Mouse (Mus musculus) lung, embryonic 14.5 days (tissue): ENCODE results near the gene Kcnv2. TPM values are rescaled to one million over a fixed set of nuclear protein-coding genes. Genes with fewer than 3 reads are reported as not detected.

Experiments
- ATAC-seq: fragments of 200-750 bp; cut with Nextera tagmentation; 2 replicates; pipeline ENCODE4 v1.8.0; 2017; ENCODE audit warnings: mild to moderate bottlenecking, moderate TSS enrichment, moderate library complexity; ENCODE audit not compliant: insufficient read depth
- DNase-seq: peaks from one replicate; pipeline ENCODE4 v3.0.0-alpha.2; 2015
- H3K27ac ChIP-seq: fragments of 300-500 bp; sonication (generic); 2 replicates; pipeline ENCODE4 v1.5.1; 2014; ENCODE audit warnings: low read depth, mild to moderate bottlenecking, moderate library complexity
- H3K27me3 ChIP-seq: fragments of 300-500 bp; sonication (generic); 2 replicates; pipeline ENCODE4 v1.6.1; 2014; ENCODE audit warnings: low read length, control low read depth; ENCODE audit not compliant: insufficient read depth
- H3K36me3 ChIP-seq: fragments of 300-500 bp; sonication (generic); 2 replicates; pipeline ENCODE4 v1.6.1; 2014; ENCODE audit warnings: control low read depth; ENCODE audit not compliant: insufficient read depth
- H3K4me1 ChIP-seq: fragments of 300-500 bp; sonication (generic); 2 replicates; pipeline ENCODE4 v1.6.1; 2014; ENCODE audit warnings: antibody characterized with exemption, control low read depth; ENCODE audit not compliant: insufficient read depth
- H3K4me2 ChIP-seq: fragments of 300-500 bp; sonication (generic); 2 replicates; pipeline ENCODE4 v1.6.1; 2014; ENCODE audit warnings: mild to moderate bottlenecking
- H3K4me3 ChIP-seq: fragments of 300-500 bp; sonication (generic); 2 replicates; pipeline ENCODE4 v1.5.1; 2014; ENCODE audit warnings: low read depth, low read length
- H3K9ac ChIP-seq: fragments of 300-500 bp; sonication (generic); 2 replicates; pipeline ENCODE4 v1.6.1; 2014
- H3K9me3 ChIP-seq: fragments of 300-500 bp; sonication (generic); 2 replicates; pipeline ENCODE4 v1.6.1; 2016; ENCODE audit warnings: low read depth, low read length, control low read depth
- CTCF ChIP-seq: IDR thresholded peaks from 2 replicates; pipeline ENCODE4 v1.5.1; 2016; ENCODE audit warnings: antibody characterized with exemption, low read depth
- WGBS: fragments of 180-500 bp; shearing (Covaris S2); extraction: QIAGEN DNeasy Blood & Tissue Kit; methylation state at CpG from one replicate; pipeline ENCODE4 v1.1.7; 2014; 5-methylcytosine and 5-hydroxymethylcytosine counted together
- polyA plus RNA-seq: library from polyadenylated mRNA; unstranded; fragments of >200 nt; fragmentation: Nextera tagmentation; extraction: Ambion mirVana; gene quantifications from 2 replicates; pipeline ENCODE4 v1.2.1, GENCODE M21; 2014

Gene Kcnv2
- polyA plus RNA-seq, 1 experiment from 2014 or later = not detected

GRCm38 (mm10) chr19:27313080-27313413, 9.3 kb upstream of the Kcnv2 start:
- WGBS = 68% methylated on average over 3 of the region's 3 CpGs

GRCm38 (mm10) chr19:27316313-27317258, 5.8 kb upstream of the Kcnv2 start:
- TF ChIP-seq CTCF = no peak
- ATAC-seq = no peak

More at GRCm38 (mm10) chr19:27313080-27313413, 9.3 kb upstream of the Kcnv2 start:
- ATAC-seq (no peak), DNase-seq (no peak)
- TF ChIP-seq CTCF = no peak
- H3K9me3 ChIP-seq = no peaks in the 10 kb centered on the region
- H3K27ac ChIP-seq = no peak overlapping the region
- H3K4me3 ChIP-seq = no peak overlapping the region
- H3K4me1 ChIP-seq = no peaks in the 10 kb centered on the region
- H3K27me3 ChIP-seq = no peaks in the 10 kb centered on the region
- H3K9ac ChIP-seq = no peak overlapping the region
- H3K36me3 ChIP-seq = no peaks in the 10 kb centered on the region
- H3K4me2 ChIP-seq = no peak overlapping the region

GRCm38 (mm10) chr19:27317337-27317736, 5.1 kb upstream of the Kcnv2 start:
- TF ChIP-seq CTCF = no peak
- ATAC-seq = no peak
- DNase-seq = no peak
- Histone ChIP-seq H3K4me1 (no peaks in the 10 kb centered on the region), H3K27ac (no peak overlapping the region), H3K4me3 (no peak overlapping the region), H3K9me3 (no peaks in the 10 kb centered on the region), H3K27me3 (no peaks in the 10 kb centered on the region), H3K36me3 (no peaks in the 10 kb centered on the region), H3K9ac (no peak overlapping the region), H3K4me2 (no peak overlapping the region)
- 49% methylated on average over 5 of the region's 5 CpGs for WGBS

More at GRCm38 (mm10) chr19:27316313-27317258, 5.8 kb upstream of the Kcnv2 start:
- no peaks in the 10 kb centered on the region for H3K27me3 ChIP-seq
- no peaks in the 10 kb centered on the region for H3K4me1 ChIP-seq
- no peak overlapping the region for H3K9ac ChIP-seq
- no peaks in the 10 kb centered on the region for H3K36me3 ChIP-seq
- H3K9me3 ChIP-seq = no peaks in the 10 kb centered on the region
- WGBS = 60% methylated on average over 10 of the region's 10 CpGs
- no peak overlapping the region for H3K4me3 ChIP-seq
- no peak for DNase-seq
- no peak overlapping the region for H3K4me2 ChIP-seq
- H3K27ac ChIP-seq = no peak overlapping the region

- Histone ChIP-seq H3K36me3 (no peaks in the 10 kb centered on the region), H3K4me2 (no peak overlapping the region), H3K27me3 (no peaks in the 10 kb centered on the region), H3K9ac (no peak overlapping the region), H3K9me3 (no peaks in the 10 kb centered on the region), H3K27ac (no peak overlapping the region), H3K4me3 (no peak overlapping the region), H3K4me1 (no peaks in the 10 kb centered on the region)
- ATAC-seq (no peak), DNase-seq (no peak)
- 90% methylated on average over 42 of the region's 42 CpGs for WGBS
- TF ChIP-seq CTCF = no peak
Measured at GRCm38 (mm10) chr19:27322911-27323627, 681 bp downstream of the Kcnv2 start.

GRCm38 (mm10) chr19:27325558-27325957, 3.2 kb downstream of the Kcnv2 start:
- Histone ChIP-seq H3K4me1 (peaks cover 5% of the 10 kb centered on the region; the same call in 1 of the 2 replicates), H3K9ac (no peak overlapping the region), H3K36me3 (no peaks in the 10 kb centered on the region), H3K4me2 (no peak overlapping the region), H3K9me3 (no peaks in the 10 kb centered on the region), H3K27me3 (no peaks in the 10 kb centered on the region), H3K27ac (no peak overlapping the region), H3K4me3 (no peak overlapping the region)
- ATAC-seq (no peak), DNase-seq (no peak)
- WGBS = 40% methylated on average over 6 of the region's 6 CpGs
- no peak for TF ChIP-seq CTCF

GRCm38 (mm10) chr19:27327569-27327968, 5.2 kb downstream of the Kcnv2 start:
- no peak for TF ChIP-seq CTCF
- ATAC-seq (no peak), DNase-seq (no peak)
- H3K4me2 ChIP-seq = no peak overlapping the region
- H3K9ac ChIP-seq = no peak overlapping the region
- H3K27ac ChIP-seq = no peak overlapping the region
- 80% methylated on average over 6 of the region's 6 CpGs for WGBS
- H3K9me3 ChIP-seq = no peaks in the 10 kb centered on the region
- no peak overlapping the region for H3K4me3 ChIP-seq
- H3K27me3 ChIP-seq = no peaks in the 10 kb centered on the region
- H3K36me3 ChIP-seq = no peaks in the 10 kb centered on the region
- peaks cover 10% of the 10 kb centered on the region; the same call in 1 of the 2 replicates for H3K4me1 ChIP-seq

- Histone ChIP-seq H3K9ac (no peak overlapping the region), H3K4me1 (peaks cover 10% of the 10 kb centered on the region; the same call in 1 of the 2 replicates), H3K9me3 (no peaks in the 10 kb centered on the region), H3K36me3 (no peaks in the 10 kb centered on the region), H3K27ac (no peak overlapping the region), H3K4me3 (no peak overlapping the region), H3K27me3 (no peaks in the 10 kb centered on the region), H3K4me2 (no peak overlapping the region)
- TF ChIP-seq CTCF = no peak
- DNase-seq (no peak), ATAC-seq (no peak)
- WGBS = 44% methylated on average over 3 of the region's 3 CpGs
Measured at GRCm38 (mm10) chr19:27328166-27328565, 5.8 kb downstream of the Kcnv2 start.
